Mouse (Mus musculus) CD4-positive, CD25-positive, alpha-beta regulatory T cell (primary cell): Measurements from ENCODE around the gene Cxcl9. TPM values are rescaled to one million over a fixed set of nuclear protein-coding genes. Genes with fewer than 3 reads are reported as not detected.

Source experiments
- polyA plus RNA-seq: library from polyadenylated mRNA; unstranded; fragments of 100-300 nt; shearing (Covaris generic); gene quantifications from one replicate; pipeline ENCODE4 v1.2.1, GENCODE M21; 2017

Gene Cxcl9
- 0.28 TPM for polyA plus RNA-seq

GRCm38 (mm10) chr5:92327929-92328328 is at the start of gene Cxcl9:
TSS of gene Cxcl9 (minus strand) at chr5:92328079.

GRCm38 (mm10) chr5:92348794-92349413 is 21.0 kb upstream of the Cxcl9 start, which contains the start of gene Cxcl10:
TSS of gene Cxcl10 (minus strand) at chr5:92348889.

GRCm38 (mm10) chr5:92331635-92332338 is 3.9 kb upstream of the Cxcl9 start, which contains the start of gene Art3:
TSS of gene Art3 (plus strand) at chr5:92331827.

GRCm38 (mm10) chr5:92309681-92310511 is 18.0 kb downstream of the Cxcl9 start, which contains the start of gene Sdad1:
TSS of gene Sdad1 (minus strand) at chr5:92310479.

GRCm38 (mm10) chr5:92277437-92278394 is 50.2 kb downstream of the Cxcl9 start, which contains the start of gene Naaa:
TSS of gene Naaa (minus strand) at chr5:92278170.

Other genes with a start within 250 kb of the Cxcl9 start
- gene G3bp2, start 244.4 kb downstream of the Cxcl9 start, polyA plus RNA-seq = 156 TPM
- gene Uso1, start 190.1 kb downstream of the Cxcl9 start, polyA plus RNA-seq = 49.7 TPM
- not detected for gene U90926, start 112.7 kb downstream of the Cxcl9 start, polyA plus RNA-seq
- not detected for gene Ppef2, start 71.8 kb downstream of the Cxcl9 start, polyA plus RNA-seq
- 6.9 TPM for gene Naaa, start 49.9 kb downstream of the Cxcl9 start, polyA plus RNA-seq
- gene Sdad1, start 17.6 kb downstream of the Cxcl9 start, polyA plus RNA-seq = 42.1 TPM
- gene Art3, start 3.7 kb upstream of the Cxcl9 start, polyA plus RNA-seq = 3.2 TPM
- 8.4 TPM for gene Cxcl10, start 20.8 kb upstream of the Cxcl9 start, polyA plus RNA-seq
- gene Nup54, start 107.1 kb upstream of the Cxcl9 start, polyA plus RNA-seq = 39.2 TPM
- gene Scarb2, start 178.8 kb upstream of the Cxcl9 start, polyA plus RNA-seq = 28.6 TPM
- gene Fam47e, start 227.0 kb upstream of the Cxcl9 start, polyA plus RNA-seq = not detected